Mouse (Mus musculus) ES-Bruce4 (cell line): ENCODE data around the gene Nop2. TPM values are rescaled to one million over a fixed set of nuclear protein-coding genes. Genes with fewer than 3 reads are reported as not detected.

ENCODE experiments used
- H3K27ac ChIP-seq: 2 replicates; pipeline ENCODE4 v1.5.1; 2012; ENCODE audit warnings: low read length, inconsistent platforms; ENCODE audit not compliant: insufficient read depth
- H3K27me3 ChIP-seq: 2 replicates; pipeline ENCODE4 v1.6.1; 2012; ENCODE audit warnings: mild to moderate bottlenecking, low read length, inconsistent platforms; ENCODE audit not compliant: control insufficient read depth, poor library complexity, insufficient read depth, severe bottlenecking
- H3K36me3 ChIP-seq: 2 replicates; pipeline ENCODE4 v1.6.1; 2012; ENCODE audit warnings: inconsistent platforms, mild to moderate bottlenecking, low read length, moderate library complexity; ENCODE audit not compliant: control insufficient read depth, poor library complexity, insufficient read depth, severe bottlenecking
- H3K4me1 ChIP-seq: one replicate; pipeline ENCODE4 v1.8.1; 2011; ENCODE audit warnings: low read length; ENCODE audit not compliant: control insufficient read depth, insufficient read depth
- H3K4me3 ChIP-seq: 2 replicates; pipeline ENCODE4 v1.5.1; 2011; ENCODE audit warnings: low read depth, mild to moderate bottlenecking, low read length
- H3K9ac ChIP-seq: 2 replicates; pipeline ENCODE4 v1.6.1; 2012; ENCODE audit warnings: low read depth, mild to moderate bottlenecking, inconsistent platforms; ENCODE audit not compliant: poor library complexity, severe bottlenecking
- H3K9me3 ChIP-seq: replicated peaks from 2 replicates; pipeline ENCODE4 v1.6.1; 2012; ENCODE audit warnings: mild to moderate bottlenecking, low read length, inconsistent platforms; ENCODE audit not compliant: control insufficient read depth, poor library complexity, insufficient read depth, severe bottlenecking
- CTCF ChIP-seq: IDR thresholded peaks from one replicate; pipeline ENCODE4 v1.8.1; 2011; ENCODE audit warnings: low read depth, low read length
- EP300 ChIP-seq: IDR thresholded peaks from 2 replicates; pipeline ENCODE4 v1.6.1; 2011; ENCODE audit warnings: low read depth, low read length; ENCODE audit not compliant: insufficient read depth
- POLR2A ChIP-seq: IDR thresholded peaks from one replicate; pipeline ENCODE4 v1.8.1; 2011; ENCODE audit warnings: low read length; ENCODE audit not compliant: insufficient read depth
- polyA plus RNA-seq: library from polyadenylated mRNA; stranded (reverse); fragments of >200 nt; gene quantifications from 2 replicates; pipeline ENCODE4 v1.2.4, GENCODE M21; 2011; ENCODE audit warnings: low read depth; ENCODE audit not compliant: missing spikeins, insufficient read depth, insufficient read length

Nop2 gene
- polyA plus RNA-seq, 1 experiment = 75.1 TPM

DNA sequence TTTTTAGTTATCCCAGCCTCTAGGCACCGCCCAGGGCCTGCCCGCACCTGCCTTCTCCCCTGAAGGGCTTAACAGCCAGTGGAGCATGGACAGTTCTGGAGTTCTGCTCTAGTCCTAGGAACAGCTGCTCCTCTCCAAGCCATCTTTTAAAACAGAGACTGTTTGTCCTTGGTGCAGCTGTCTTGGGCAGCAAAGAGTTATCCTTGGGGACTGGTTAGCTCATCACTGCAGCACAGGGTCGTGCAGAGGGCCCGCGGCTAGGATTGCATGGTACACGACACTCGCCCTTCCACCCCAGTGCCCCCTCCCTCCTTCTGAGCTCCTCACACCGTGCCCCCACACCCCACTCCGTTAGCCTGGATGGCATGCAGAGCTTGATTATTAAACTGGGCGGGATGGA, 15.6 kb downstream of the Nop2 start:
- Histone ChIP-seq H3K9ac (no peak overlapping the region), H3K4me3 (no peak overlapping the region), H3K27me3 (no peaks in the 10 kb centered on the region), H3K36me3 (peaks cover 6% of the 10 kb centered on the region), H3K27ac (no peak overlapping the region), H3K9me3 (no peaks in the 10 kb centered on the region), H3K4me1 (peaks cover 3% of the 10 kb centered on the region)
- TF ChIP-seq POLR2A (no peak), CTCF (no peak), EP300 (no peak)

DNA sequence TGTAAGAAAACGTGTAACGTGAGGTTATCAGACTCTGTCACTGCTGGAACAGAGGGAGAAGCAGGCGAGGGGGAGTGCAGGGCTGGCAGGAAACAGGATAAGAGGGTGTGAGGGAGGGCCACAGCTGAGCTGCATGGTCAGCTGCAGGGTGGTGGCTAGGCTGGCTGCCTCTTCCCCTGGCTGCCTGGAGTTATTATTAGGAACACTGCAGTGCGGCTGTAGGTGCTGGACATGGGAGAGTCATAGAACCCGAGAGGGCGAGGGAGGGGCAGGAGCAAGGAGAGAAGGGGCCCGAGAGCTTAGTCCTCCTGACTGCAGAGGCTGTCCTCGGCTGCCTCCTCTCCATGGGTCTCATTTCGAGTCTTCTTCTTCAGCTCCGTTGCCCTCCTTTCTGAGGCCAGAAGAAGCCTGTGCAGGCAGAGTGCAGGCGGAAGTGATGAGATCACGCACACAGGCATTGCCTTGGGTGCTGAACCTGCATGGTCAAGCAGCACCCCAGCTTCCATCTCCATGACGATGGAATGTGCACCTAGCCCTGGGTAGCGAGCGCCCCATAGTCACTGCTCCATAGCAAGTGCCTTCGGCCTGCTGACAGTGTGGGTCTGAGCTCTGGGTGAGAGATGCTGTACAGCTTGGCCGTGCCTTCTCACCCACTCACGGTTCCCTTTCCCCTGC, 16.7 kb downstream of the Nop2 start:
- Histone ChIP-seq H3K9me3 (no peaks in the 10 kb centered on the region), H3K9ac (no peak overlapping the region), H3K36me3 (peaks cover 4% of the 10 kb centered on the region), H3K4me1 (peaks cover 3% of the 10 kb centered on the region), H3K4me3 (no peak overlapping the region), H3K27ac (no peak overlapping the region), H3K27me3 (no peaks in the 10 kb centered on the region)
- TF ChIP-seq POLR2A = no peak

DNA sequence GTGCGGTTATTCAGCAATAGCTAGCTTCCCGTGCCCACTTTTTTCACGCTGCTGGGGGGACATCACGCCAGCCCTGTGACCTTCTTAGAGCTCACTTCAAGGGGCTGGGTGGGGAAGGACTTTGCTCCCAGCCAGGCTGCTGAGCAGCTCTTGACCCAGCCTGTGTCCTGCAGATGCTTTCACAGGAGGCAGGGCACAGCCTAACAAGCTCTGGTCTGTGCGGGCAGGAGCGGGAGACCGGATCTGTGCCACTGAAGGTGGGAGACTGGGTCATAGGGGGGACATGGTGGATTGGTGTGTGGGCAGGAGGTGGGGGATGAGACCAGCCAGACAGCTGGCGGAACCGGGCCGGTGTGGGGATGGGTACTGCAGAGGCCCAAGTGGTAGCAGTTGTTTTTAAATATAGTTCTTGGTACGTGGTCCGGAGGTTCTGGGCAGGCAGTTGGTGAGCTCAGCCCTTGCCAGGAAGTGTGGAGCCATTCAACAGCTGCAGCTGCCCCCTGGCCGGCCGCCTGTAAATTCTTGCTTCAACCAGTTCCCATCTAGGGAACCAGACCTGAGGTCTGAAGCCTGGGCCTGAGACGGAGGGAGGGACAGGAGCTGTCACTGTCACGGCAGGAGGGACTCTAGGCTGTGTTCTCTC, 17.3 kb downstream of the Nop2 start:
- Histone ChIP-seq H3K27me3 (no peaks in the 10 kb centered on the region), H3K36me3 (no peaks in the 10 kb centered on the region; the same call in 1 of the 2 replicates), H3K9me3 (no peaks in the 10 kb centered on the region), H3K27ac (no peak overlapping the region), H3K9ac (no peak overlapping the region), H3K4me3 (no peak overlapping the region), H3K4me1 (peaks cover 3% of the 10 kb centered on the region)
- TF ChIP-seq CTCF (no peak), EP300 (no peak), POLR2A (no peak)

DNA sequence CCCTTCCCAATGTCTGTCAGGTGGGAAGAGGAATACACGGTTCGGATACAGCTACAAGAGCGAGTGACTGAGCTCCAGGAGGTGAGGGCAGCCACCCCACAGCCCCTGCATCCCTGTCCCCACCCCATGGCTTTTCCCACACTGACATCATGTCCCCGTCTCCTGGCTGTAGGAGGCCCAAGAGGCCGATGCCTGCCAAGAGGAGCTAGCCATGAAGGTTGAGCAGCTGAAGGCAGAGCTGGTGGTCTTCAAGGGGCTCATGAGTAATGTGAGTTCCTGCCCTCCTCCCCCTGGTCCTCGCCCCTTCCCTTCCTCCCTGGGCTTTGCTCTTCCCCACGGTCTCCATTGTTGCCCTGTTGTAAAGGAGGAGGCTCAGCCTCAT, 17.9 kb downstream of the Nop2 start:
- Histone ChIP-seq H3K36me3 (no peaks in the 10 kb centered on the region; the same call in 1 of the 2 replicates), H3K9ac (no peak overlapping the region), H3K27ac (no peak overlapping the region), H3K4me3 (no peak overlapping the region), H3K4me1 (peaks cover 3% of the 10 kb centered on the region), H3K27me3 (no peaks in the 10 kb centered on the region), H3K9me3 (no peaks in the 10 kb centered on the region)
- TF ChIP-seq EP300 (no peak), POLR2A (no peak), CTCF (no peak)

DNA sequence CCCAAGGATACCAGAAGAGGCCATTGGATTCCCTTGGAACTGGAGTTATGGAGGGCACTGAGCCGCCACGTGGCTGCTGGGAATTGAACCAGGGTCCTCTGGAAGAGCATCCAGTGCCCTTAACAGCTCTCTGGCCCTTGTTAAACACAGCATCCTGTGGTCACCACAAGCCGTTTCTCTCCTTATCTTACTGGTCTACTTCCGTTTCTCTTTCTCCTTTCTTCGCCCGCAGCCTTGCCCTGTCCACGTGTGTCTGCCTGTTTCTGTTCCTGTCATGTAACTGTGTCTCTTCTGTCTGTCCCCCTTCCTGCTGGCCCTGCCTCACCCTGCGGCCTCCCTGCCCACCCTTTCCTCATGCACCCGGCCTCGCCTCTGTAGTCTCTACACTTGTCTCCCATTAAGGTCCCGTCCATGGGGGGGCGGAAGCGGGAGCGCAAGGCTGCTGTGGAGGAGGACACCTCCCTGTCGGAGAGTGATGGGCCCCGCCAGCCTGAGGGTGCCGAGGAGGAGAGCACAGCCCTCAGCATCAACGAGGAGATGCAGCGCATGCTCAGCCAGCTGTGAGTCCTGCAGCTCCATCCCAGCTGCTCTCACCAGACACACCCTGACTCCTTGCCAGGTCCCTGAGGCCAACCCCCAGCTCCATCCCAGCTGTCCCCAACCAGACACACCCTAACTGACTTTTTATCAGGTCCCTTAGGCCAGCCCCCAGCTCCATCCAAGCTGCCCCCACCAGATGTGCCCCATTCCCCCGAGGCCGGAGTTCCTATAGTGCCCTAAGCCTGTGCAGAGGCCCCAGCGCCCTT, 20.7 kb downstream of the Nop2 start:
- Histone ChIP-seq H3K27me3 (no peaks in the 10 kb centered on the region), H3K9me3 (no peaks in the 10 kb centered on the region), H3K9ac (no peak overlapping the region), H3K27ac (no peak overlapping the region), H3K4me1 (peaks cover 7% of the 10 kb centered on the region), H3K36me3 (no peaks in the 10 kb centered on the region; the same call in 1 of the 2 replicates), H3K4me3 (no peak overlapping the region)
- TF ChIP-seq EP300 (0 out of 2 replicates have a peak, but pooled peaks have one; percentile 40), CTCF (no peak), POLR2A (no peak)

DNA sequence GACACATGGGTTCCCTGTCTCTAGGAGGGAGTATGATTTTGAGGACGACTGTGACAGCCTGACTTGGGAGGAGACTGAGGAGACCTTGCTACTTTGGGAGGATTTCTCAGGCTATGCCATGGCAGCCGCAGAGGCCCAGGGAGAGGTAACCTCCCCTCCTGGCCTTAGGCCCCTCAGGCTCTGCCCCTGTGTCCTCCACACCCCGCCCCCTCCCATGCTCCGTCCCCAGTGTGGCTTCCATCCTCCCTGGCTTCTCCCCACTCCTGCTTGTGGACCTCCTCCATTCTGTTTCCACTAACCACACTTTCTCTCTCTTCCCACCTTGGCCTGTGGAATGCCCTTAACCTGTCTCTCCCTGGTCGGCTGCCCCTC, 21.3 kb downstream of the Nop2 start:
- no peaks in the 10 kb centered on the region for H3K27me3 ChIP-seq
- no peak overlapping the region for H3K27ac ChIP-seq
- no peaks in the 10 kb centered on the region; the same call in 1 of the 2 replicates for H3K36me3 ChIP-seq
- peaks cover 7% of the 10 kb centered on the region for H3K4me1 ChIP-seq
- no peak for TF ChIP-seq CTCF
- no peak for TF ChIP-seq EP300
- no peak for TF ChIP-seq POLR2A
- no peak overlapping the region for H3K9ac ChIP-seq
- no peaks in the 10 kb centered on the region for H3K9me3 ChIP-seq
- no peak overlapping the region for H3K4me3 ChIP-seq
